Mouse (Mus musculus): ENCODE results near the gene Wfdc6a.

The Wfdc6a gene

DNA sequence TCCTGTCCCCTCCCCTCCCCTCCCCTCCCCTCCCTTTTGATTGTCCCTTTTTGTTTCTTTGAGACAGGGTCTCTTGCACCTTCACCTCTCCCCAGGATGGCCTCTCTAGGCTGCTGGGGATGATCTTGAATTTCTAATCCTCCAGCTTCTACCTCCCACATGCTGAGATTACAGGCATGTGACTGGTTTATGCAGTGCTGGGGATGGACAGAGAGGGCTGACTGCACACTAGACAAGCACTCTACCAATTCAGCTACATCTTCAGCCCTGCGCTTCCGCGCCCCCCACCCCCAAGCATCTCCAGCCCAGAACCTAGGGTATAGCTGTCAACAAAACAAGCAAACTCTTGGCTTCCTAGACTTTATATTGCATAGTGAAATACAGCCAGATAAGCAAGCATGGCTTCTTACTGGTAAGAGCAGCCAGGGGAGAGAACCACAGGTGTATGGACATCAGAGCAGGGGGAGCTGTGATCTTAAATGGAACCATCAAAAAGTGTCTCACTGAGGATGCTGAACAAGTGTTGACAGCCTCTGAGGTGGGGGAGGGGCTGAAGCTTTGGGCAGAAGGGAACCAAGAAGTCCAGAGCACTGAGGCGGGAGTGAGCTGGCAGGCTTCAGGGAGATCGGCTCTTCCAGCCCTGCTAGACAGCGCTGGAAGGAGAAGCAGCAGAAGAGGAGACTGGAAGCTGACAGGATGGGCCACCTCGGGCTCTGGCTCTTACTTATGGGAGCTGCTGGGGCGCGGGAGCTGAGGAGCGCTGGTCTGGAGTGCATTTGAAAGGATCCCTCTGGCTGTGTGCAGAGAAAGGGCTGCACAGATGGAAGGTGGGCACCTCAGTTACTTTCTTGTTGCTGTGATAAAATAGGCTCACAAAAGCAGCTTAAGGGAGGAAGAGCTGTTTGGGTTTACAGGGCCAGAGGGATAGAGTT, 35.0 kb downstream of the Wfdc6a start:
- DNase-seq (ENCODE audit: low spot score) = no peak

GRCm38 (mm10) chr2:164549338-164549737, 35.9 kb downstream of the Wfdc6a start:
- DNase-seq (ENCODE audit: low spot score) = no peak

- no peak for DNase-seq (ENCODE audit: low spot score)
Observed at GRCm38 (mm10) chr2:164544454-164545097, 40.7 kb downstream of the Wfdc6a start.

GRCm38 (mm10) chr2:164543745-164544144, 41.5 kb downstream of the Wfdc6a start:
- no peak for DNase-seq (ENCODE audit: low spot score)

- DNase-seq (ENCODE audit: low spot score) = no peak
Observed at GRCm38 (mm10) chr2:164542598-164542997, 42.6 kb downstream of the Wfdc6a start.

DNA sequence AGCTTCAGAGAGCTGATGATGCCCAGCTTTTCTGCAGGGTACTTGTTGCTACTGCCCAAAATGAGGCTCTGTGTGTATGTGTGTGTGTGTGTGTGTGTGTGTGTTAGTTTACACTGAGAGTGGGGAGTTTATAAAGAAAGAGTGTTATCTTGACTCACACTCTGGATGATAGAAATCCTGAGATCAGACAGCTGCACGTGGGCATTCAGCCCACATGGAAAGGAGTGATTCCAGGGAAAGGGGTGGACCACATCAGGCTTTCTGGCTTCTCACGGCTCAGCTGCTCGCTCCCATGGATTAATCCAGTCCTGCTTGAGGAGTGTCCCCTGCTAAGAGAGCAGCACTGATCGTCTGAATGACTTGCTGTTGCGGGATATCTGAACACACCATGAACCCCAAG, 43.1 kb downstream of the Wfdc6a start:
- no peak for DNase-seq (ENCODE audit: low spot score)

DNA sequence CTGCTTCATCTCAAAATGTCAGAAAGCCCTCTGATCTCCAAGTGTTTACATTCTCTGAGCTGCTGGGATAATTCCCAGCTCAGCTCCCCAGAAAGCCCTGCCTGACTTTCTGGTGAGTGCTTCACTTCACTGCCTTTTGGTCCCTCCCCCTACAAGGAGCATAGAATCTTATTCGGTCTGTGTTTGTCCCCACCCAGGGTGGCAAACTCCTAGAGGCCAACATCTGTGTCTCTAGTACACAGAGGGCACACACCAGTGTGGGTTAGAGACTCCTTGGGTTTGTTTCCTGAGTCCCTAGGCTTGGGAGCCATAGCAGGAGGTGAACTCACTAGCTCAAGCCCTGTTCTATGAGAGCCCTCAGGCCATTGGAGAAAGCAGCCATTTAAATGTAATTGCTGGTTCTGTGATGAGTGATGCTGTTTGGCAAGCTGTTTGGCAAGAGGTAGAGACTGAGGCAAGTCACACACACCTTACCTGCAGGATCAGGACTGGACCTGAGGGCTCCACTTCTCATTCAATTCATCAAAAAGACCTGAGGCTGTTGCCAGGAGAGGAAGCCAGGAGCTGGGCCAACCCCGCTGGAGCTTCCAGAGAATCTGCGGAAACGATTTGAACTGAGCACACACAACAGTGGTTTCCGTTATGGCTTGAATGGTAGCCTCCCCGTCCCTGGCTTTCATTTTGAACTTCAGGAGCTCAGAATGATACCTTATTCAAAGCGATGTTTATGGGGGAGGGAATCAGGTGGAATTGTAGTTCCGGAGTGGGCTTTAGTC, 44.4 kb downstream of the Wfdc6a start:
- DNase-seq (ENCODE audit: low spot score) = no peak

DNA sequence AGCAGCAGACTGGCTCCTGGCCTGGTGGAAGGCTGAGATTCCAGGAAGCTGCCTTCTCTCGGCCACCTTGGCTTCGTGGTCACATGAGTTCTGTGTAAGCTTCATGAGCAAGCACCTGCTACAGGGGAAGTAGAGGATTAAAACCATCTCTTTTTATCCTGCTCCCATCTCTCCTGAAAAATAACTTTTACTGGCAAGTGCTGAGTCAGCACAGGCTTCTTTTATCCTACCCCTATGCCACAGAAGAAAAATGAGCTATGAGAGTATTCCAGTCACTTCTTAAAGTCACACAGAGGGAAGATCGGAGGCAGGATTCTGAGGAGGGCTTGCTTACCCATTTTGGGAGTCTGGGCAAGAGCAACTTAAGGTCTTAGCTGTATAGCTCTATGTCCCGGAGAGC, 48.2 kb downstream of the Wfdc6a start:
- no peak for DNase-seq (ENCODE audit: low spot score)

GRCm38 (mm10) chr2:164534315-164534714, 50.9 kb downstream of the Wfdc6a start:
- DNase-seq (ENCODE audit: low spot score) = no peak

GRCm38 (mm10) chr2:164531169-164531568, 54.1 kb downstream of the Wfdc6a start:
- DNase-seq (ENCODE audit: low spot score) = peak; percentile 53

Data from c-Kit-positive CD71-positive TER-119-positive erythroid progenitor cells, embryonic 14.5 days (primary cell).